In the genomic region with DNA sequence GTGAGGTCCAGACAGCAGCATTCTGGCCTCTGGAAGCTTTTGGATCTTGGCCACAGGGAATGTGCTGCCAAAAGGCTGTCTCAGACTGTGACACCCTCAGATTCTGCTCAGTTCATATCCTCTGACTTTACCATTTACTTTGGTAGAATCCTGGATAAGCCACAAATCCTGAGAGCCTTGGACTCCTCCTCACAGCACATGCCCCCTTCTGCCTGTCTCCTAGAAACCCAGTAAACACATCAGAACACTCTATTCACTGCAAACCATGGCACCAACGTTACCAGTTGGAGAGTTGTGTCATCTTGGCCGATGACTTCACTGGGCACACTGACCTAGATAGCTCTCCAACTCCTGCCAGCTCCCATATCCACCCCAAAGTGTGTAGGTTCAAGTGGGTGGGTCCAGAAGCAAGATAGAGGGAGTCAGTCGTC, we compare ENCODE assay signal across 12 mouse cellular contexts.
A peak's percentile ranks its signal among the peaks of the same experiment; 100 is the strongest.
DNase-seq lines count a peak whose midpoint lies in the region; ATAC-seq lines count a peak whose summit lies in the region.
"Had no signal": no experiment of that assay in that cellular context is flagged by ENCODE, and none has a peak within 500 bp of the region (broad histone marks: within the 10 kb centered on the region; RNA-seq: fewer than 3 reads in every experiment).

No protein-coding gene starts in this region.

- peak; percentile 13 for DNase-seq in adrenal gland, adult 8-10 months
- no peak for DNase-seq in adrenal gland, postnatal 4 days (ENCODE audit: low spot score in 2 of 2)
- peak; percentile 11 for DNase-seq in urinary bladder, postnatal 14 days (ENCODE audit: low spot score)
- no peak for DNase-seq in urinary bladder, postnatal 4 days (ENCODE audit: low spot score in 2 of 2)
- DNase-seq in embryo, embryonic 9.5 days (ENCODE audit: extremely low spot score): no peak
- DNase-seq in thymus, postnatal 36 days: no peak
- DNase-seq: right cerebral cortex, postnatal 14 days had no signal

- H3K4me3 ChIP-seq in hindbrain, embryonic 16.5 days (ENCODE audit: low read length): no peak overlapping the region
- no peak overlapping the region for H3K4me3 ChIP-seq in hindbrain, embryonic 12.5 days
- H3K4me3 ChIP-seq: embryonic facial prominence, embryonic 13.5 days had no signal

- H3K27ac ChIP-seq in hindbrain, embryonic 16.5 days (ENCODE audit: low read depth, low read length): no peak overlapping the region
- H3K27ac ChIP-seq in hindbrain, embryonic 12.5 days: no peak overlapping the region
- H3K27ac ChIP-seq: embryonic facial prominence, embryonic 13.5 days had no signal

- no peaks in the 10 kb centered on the region for H3K27me3 ChIP-seq in hindbrain, embryonic 16.5 days (replicated peaks; ENCODE audit: control insufficient read depth, insufficient read depth, low read length)
- no peaks in the 10 kb centered on the region for H3K27me3 ChIP-seq in hindbrain, embryonic 12.5 days
- H3K27me3 ChIP-seq: embryonic facial prominence, embryonic 13.5 days had no signal

- no peak overlapping the region for H3K4me2 ChIP-seq in hindbrain, embryonic 16.5 days (ENCODE audit: low read length)
- no peak overlapping the region for H3K4me2 ChIP-seq in hindbrain, embryonic 12.5 days (replicated peaks)
- H3K4me2 ChIP-seq: embryonic facial prominence, embryonic 13.5 days; liver, embryonic 11.5 days had no signal

- ATAC-seq in hindbrain, embryonic 16.5 days: peak; percentile 84
- ATAC-seq in hindbrain, embryonic 12.5 days (ENCODE audit: low FRiP score): no peak
- ATAC-seq: intestine, embryonic 16.5 days had no signal

- no peaks in the 10 kb centered on the region for H3K9me3 ChIP-seq in hindbrain, embryonic 16.5 days (ENCODE audit: control insufficient read depth, low read length)
- no peaks in the 10 kb centered on the region for H3K9me3 ChIP-seq in hindbrain, embryonic 12.5 days (replicated peaks)
- H3K9me3 ChIP-seq: embryonic facial prominence, embryonic 13.5 days had no signal

- peaks cover 9% of the 10 kb centered on the region for H3K4me1 ChIP-seq in hindbrain, embryonic 16.5 days (ENCODE audit: control insufficient read depth, insufficient read depth, low read depth, low read length)
- 0 out of 2 replicates have a peak, but pooled peaks cover 7% of the 10 kb centered on the region for H3K4me1 ChIP-seq in hindbrain, embryonic 12.5 days

- H3K9ac ChIP-seq in hindbrain, embryonic 16.5 days (ENCODE audit: low read depth, low read length): no peak overlapping the region
- no peak overlapping the region for H3K9ac ChIP-seq in hindbrain, embryonic 12.5 days
- H3K9ac ChIP-seq: embryonic facial prominence, embryonic 13.5 days had no signal

- 67% methylated on average over 3 of the region's 3 CpGs for WGBS in hindbrain, embryonic 16.5 days
- whole genome bisulfite sequencing in hindbrain, embryonic 12.5 days: 74% methylated on average over 3 of the region's 3 CpGs

- H3K36me3 ChIP-seq in hindbrain, embryonic 16.5 days (ENCODE audit: control insufficient read depth, insufficient read depth, low read length): no peaks in the 10 kb centered on the region
- H3K36me3 ChIP-seq in hindbrain, embryonic 12.5 days: no peaks in the 10 kb centered on the region
- H3K36me3 ChIP-seq: embryonic facial prominence, embryonic 13.5 days had no signal

Comparison
In these comparisons a context has a peak if more than half of its experiments do, and no peak if none do; other contexts are left out.
1. DNase-seq: peak in adrenal gland, adult 8-10 months (single experiment) and urinary bladder, postnatal 14 days (single experiment); none in adrenal gland, postnatal 4 days (0 of 2), urinary bladder, postnatal 4 days (0 of 2), embryo, embryonic 9.5 days (single experiment) and thymus, postnatal 36 days (0 of 2).